Mouse (Mus musculus): Measurements from ENCODE around the gene Nav2.

The Nav2 gene

DNA sequence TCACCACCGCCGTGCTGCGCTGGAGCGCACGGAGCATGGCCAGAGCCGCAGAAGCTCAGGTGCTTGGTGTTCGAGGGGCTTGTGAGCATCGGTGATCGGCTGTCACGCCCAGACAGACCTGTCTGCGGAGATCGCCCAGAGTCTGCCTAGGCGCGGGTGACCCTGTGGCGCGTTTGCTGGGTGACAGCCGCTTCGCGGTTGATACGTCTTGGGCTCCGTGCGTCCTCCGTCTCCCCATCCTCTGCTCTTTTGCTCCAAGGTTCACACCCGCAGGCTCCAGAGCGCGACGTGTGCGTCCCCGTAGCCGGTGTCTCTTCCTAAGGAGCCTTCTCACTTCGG, 337.7 kb downstream of the Nav2 start:
- DNase-seq (ENCODE audit: inconsistent age in 2 of 2, low spot score in 1 of 2): no peak

GRCm38 (mm10) chr7:49246584-49247481, 338.3 kb downstream of the Nav2 start:
- DNase-seq (ENCODE audit: inconsistent age in 2 of 2, low spot score in 1 of 2): peak; percentile 24 to 57

DNA sequence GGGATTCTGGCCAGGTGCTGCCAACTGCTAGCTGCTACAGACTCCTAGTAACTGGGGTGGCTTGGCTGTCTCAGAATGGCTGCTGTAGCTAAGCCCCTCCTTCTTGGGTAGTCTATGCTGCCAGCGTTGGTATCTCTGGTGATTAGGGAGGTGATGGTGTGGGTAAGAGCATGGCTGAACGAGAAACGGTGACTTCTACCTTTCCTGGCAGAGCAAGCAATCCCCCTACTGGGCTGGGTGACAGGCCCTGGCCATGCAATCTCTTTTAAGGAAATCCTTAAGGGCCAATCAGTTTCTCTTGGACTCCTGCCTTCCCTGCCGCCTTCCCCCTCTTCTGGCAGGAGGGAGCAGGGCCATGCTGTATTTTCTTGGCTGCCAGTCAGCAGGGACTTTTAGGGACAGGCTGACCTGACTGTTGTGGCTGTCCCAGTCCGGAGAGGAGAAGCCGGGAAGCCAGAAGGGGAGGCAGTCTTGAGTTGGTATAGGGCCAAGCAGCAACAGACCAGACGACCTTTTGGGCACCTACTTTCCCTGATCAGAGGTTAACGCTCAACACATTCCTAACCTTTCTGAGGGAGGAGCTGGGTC, 339.3 kb downstream of the Nav2 start:
- peak; percentile 44 to 78 for DNase-seq (ENCODE audit: inconsistent age in 2 of 2, low spot score in 1 of 2)

GRCm38 (mm10) chr7:49248333-49249086, 340.0 kb downstream of the Nav2 start:
- DNase-seq (ENCODE audit: inconsistent age in 2 of 2, low spot score in 1 of 2): peak in 1 of 2 experiments; percentile 46

- DNase-seq (ENCODE audit: inconsistent age in 2 of 2, low spot score in 1 of 2): no peak
These were observed 340.9 kb downstream of the Nav2 start for GRCm38 (mm10) chr7:49249462-49249861.

DNA sequence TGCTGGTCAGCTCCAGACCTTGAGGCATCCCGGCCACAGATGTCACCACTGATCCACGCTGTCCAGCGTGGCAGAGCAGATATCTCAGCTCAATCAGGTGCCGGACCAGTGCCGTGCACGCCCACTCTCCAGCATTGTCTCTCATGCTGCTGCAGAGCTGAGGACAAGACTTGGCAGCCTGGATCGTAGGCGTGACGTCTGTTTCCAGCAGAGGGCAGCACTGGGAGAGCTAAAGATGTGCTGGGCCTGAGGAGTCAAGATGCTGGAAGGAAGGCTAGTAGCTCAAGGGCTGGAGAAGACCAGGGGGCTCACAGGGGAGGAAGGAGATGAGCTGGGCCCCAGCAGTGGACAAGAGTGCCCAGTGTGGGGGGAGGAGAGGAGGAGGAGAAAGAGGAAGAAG, 341.5 kb downstream of the Nav2 start:
- peak; percentile 71 to 91 for DNase-seq (ENCODE audit: inconsistent age in 2 of 2, low spot score in 1 of 2)

DNA sequence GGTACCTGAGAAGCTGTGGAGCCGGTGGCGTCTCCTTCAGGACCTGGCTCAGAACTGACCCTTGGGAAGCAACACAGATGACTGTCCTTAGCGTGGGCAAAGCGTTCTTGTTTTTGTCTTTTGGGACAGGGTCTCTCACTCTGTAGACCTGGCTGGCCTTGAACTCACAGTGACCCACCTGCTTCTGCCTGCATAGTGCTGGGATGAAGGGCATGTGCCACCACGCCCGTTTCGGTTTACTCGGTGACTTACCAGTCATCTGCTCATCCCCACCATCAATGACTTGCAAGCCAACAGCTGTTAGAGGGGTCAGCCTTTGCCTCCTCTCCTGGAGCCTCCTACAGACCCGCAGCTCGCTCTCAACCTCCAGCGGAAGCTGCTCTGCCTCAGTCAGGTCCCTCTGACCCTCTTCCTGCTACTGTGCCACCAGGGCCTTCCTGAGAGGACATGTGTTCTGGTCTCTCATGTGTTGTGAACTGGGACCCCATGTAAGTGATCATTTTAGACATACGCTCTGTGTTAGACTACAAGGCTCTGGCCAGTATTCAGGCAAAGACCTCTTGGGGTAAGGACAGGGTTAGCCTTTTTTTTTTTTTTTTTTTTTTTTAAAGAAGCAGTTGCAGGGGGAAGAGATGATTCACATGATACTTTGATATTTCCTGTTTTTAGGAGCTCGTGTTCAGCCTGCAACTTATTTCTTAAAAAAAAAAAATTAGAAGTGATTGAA, 342.2 kb downstream of the Nav2 start:
- no peak for DNase-seq (ENCODE audit: inconsistent age in 2 of 2, low spot score in 1 of 2)

GRCm38 (mm10) chr7:49251308-49251638, 342.8 kb downstream of the Nav2 start:
- no peak for DNase-seq (ENCODE audit: inconsistent age in 2 of 2, low spot score in 1 of 2)

DNA sequence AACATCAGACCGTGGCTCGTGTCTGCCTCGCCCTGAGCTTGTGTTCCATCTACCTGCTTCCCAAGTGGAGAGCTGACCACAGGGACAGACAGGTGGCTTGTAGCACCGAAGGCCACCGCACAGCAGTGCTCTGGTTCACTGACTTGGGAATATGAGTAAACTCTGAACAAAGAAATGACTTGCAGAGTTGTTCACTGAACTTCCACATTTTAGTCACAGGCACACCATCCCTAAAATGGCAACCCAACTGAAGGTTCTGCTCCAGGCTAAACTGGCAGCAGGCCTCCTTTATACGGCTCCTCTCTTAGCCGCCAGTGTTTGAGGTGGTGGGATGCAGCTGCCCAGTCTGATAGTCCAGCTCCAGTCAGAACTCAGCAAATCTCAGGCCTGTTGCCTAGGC, 343.9 kb downstream of the Nav2 start:
- DNase-seq (ENCODE audit: inconsistent age in 2 of 2, low spot score in 1 of 2): no peak

DNA sequence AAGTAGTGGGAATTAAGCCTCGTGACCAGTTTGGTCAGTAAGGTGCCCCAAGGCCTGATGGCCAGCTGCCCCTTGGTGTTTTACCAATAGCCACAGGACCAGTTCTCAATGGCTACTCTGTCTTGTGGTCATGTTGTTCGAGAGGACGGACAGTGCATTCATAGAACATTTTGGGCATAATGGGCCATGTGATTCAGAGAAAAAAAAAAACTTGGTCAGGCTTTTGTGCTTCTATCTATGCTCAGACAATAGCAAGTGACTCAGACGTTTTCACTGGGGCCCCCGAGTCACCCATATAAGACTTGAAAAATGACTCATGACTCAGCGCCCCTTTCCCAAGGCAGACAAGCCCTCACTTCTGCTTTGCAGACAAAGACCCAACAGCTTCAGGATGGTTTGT, 344.4 kb downstream of the Nav2 start:
- DNase-seq (ENCODE audit: inconsistent age in 2 of 2, low spot score in 1 of 2): no peak

GRCm38 (mm10) chr7:49255053-49255452, 346.5 kb downstream of the Nav2 start:
- DNase-seq (ENCODE audit: inconsistent age in 2 of 2, low spot score in 1 of 2): no peak

DNA sequence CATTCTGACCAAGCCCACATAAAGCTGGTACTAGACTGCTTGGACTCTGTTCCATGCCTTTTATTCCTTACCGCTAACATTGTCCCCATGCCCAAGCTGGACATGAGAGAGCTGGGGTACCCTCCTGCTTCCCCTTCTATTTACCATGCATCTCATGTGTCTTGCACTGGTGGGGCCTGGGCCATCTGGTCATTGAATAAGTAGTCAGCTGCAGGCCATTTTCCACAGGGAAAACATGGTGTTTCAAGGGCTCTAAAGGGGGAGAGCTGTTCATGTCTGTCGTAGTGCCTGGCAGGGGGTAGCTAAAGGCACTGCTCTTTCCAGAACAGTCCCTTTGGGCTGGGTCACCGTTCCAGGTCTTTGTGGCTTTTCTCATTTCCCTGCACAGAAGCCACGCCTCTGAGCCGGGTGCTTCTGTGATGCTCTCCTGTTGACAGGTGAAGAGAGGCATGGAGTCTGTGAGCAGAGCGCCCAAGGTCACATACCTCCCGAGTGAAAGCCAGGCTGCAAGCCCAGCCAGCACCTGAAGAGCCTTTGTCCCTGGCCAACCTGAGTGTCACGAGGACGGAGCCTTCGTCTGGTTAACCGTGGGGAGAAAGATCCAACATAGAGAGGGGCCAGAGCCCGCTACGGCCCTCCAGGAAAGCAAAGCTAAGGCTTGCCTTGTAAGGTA, 348.9 kb downstream of the Nav2 start:
- DNase-seq (ENCODE audit: inconsistent age in 2 of 2, low spot score in 1 of 2): no peak

DNA sequence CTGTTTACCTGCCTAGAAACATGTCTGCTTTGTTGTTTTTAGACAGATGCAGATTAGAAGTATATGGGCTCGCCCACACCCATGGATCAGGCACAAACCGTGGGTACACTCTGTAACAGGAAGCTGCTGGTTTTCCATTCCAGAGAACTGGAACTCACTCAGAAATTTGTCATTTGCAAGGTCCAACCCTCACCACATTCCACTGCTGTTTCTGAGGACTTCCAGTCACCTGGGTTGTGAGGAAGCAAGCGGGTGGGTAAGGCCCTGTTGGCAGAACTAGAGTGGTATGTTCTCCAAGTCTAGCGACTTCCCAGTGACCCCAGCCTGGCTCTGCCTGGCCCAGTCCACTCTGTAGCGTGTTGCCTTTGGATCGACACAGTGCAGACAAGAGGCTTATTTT, 349.6 kb downstream of the Nav2 start:
- DNase-seq (ENCODE audit: inconsistent age in 2 of 2, low spot score in 1 of 2): no peak

DNA sequence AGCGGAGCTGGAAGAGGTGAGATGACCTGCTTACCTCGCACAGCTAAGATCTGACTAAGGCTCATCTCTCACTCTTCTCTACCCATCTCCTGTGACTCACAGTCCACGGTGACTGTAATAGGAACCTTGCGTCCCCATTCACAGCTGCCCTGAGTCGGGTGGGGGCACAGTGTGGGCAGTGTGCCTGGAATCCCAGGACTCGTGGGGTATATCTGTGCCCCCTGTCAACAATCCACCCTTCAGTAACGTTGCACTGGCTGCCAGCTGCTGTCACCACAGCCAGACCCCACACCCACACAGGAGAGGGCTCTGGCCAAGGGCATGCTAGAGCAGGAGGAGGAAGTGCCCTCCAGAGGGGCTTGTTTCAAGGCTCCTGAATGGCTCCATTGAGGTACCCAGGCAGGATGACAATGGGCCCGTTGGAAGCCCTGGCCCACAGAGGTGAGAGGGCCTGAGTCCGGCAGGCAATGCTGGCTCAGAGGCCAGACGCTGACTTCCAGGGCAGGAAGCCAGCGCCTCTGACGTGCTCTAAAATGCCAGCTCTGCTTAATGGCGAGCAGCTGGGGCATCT, 353.5 kb downstream of the Nav2 start:
- DNase-seq (ENCODE audit: inconsistent age in 2 of 2, low spot score in 1 of 2): no peak

DNA sequence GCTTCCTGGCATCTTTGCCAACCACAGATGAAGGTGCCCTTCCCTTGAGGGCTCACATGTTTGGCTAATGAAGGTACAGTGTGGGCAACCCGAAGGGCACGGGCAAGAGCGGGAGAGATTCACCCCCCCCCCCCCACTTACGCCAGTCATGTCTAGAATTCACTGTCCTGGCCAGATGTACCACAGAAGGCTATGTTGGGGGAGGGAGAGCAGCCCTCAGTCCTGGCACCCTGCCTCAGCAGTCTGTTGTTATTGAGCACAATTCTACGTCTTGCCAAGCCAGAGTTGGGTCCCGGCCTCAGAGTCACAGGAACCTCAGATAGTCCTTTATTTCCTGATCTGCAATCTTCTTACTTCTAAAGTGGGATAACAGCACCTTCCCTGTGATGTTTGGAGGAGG, 357.9 kb downstream of the Nav2 start:
- no peak for DNase-seq (ENCODE audit: inconsistent age in 2 of 2, low spot score in 1 of 2)

DNA sequence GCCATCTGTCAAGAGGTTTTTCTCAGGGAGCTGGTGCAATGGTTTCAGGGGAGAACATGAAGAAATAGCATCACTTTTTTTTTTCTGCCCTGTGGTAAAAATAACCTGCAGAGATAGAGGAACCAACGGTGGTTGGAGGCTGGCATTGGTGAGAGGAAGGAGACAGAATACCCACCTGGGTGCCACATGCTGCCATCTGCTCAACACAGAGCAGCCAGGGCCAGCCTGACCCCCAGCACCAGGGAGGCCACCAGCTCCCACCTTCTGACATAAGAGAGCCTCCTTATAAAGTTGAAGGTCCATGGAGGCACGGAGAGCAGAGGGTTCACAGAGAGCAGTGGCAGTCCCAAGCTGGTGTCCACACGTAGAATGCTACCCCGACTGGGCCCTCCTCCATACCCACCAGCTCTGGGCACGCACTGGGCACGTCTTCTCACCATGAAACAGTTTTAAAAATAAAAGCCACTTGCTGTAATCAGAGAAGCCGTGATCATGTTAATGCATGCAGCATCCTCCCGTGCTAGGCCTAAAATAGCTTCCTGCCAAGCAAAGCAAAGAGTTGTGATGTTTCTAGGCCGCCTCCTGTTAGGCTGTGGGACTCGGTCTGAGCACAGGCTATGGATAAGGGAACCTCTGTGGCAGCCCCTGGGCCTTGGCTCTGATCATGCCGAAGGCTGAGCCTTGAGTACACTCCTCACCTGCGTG, 359.3 kb downstream of the Nav2 start:
- DNase-seq (ENCODE audit: inconsistent age in 2 of 2, low spot score in 1 of 2): no peak

DNA sequence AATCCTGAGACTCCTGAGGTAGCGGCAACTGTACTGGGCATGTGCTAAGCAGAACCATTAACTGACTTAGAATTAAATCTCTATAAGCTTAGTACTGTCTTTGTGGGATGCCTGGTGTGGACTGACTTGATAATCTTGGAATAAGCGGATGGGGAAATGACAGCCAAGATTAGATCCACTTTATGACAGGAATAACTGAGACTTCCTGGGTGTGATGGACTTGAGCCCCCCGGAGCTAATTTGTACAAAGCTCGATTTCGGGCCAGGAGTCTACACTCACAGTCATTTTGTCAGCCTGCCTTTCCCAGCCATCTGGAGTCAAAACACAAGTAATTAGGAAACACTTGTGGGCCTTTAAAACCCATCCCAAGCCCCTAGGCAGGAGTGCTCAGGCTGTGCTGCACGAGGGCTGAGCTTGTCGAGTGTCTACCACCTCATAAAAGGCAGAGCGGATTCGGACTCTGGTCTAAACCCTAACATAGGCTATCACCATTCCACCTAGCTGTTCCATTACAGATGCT, 359.9 kb downstream of the Nav2 start:
- DNase-seq (ENCODE audit: inconsistent age in 2 of 2, low spot score in 1 of 2): no peak

DNA sequence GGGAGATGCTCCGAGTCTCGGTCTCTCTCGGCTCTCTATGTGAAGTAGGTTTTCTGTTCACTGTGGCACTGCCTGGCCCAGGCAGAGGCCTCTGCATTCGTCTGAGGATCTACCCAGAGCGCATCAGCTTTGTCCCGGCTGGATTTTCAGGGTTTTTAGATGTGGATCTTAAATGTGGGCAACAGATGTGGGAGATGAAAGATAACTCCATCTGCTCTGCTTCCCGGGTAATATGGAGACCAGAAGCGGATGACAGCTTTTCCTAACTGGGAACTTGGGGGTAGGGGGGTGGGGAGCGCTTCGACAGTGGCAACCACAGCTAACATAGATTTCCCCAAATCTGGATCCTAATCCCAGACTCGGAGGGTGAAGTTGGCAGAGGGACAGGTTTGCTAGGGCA, 362.3 kb downstream of the Nav2 start:
- DNase-seq (ENCODE audit: inconsistent age in 2 of 2, low spot score in 1 of 2): no peak

All from adrenal gland, adult (tissue).